Comparison of ENCODE assay signal across 19 mouse cellular contexts in genomic region chr1:120600516-120601252, GRCm38 (mm10). TPM values are rescaled to one million over a fixed set of nuclear protein-coding genes. Genes with fewer than 3 reads are reported as not detected.
DNase-seq lines count a peak whose midpoint lies in the region; ATAC-seq and TF ChIP-seq lines count a peak whose summit lies in the region.
"Had no signal": no experiment of that assay in that cellular context is flagged by ENCODE, and none has a peak within 500 bp of the region (broad histone marks: within the 10 kb centered on the region; RNA-seq: fewer than 3 reads in every experiment).

No protein-coding gene starts in this region.

- no peak overlapping the region for H3K4me2 ChIP-seq in neural tube, embryonic 15.5 days
- peak overlapping the region; percentile 63 for H3K4me2 ChIP-seq in hindbrain, embryonic 12.5 days (replicated peaks)
- H3K4me2 ChIP-seq in midbrain, embryonic 11.5 days, result peak overlapping the region; percentile 82
- peak overlapping the region; percentile 7; the same call in 1 of the 2 replicates for H3K4me2 ChIP-seq in neural tube, embryonic 13.5 days
- H3K4me2 ChIP-seq in kidney, embryonic 16.5 days (replicated peaks; ENCODE audit: low read depth, low read length), result no peak overlapping the region
- H3K4me2 ChIP-seq: embryonic facial prominence, embryonic 15.5 days; forebrain, embryonic 15.5 days had no signal

- no peak for TF ChIP-seq POLR2A in kidney, adult 2 months (IDR thresholded peaks at IDR 0.05; ENCODE audit: low read depth, low read length)

- 3% methylated on average over 19 of the region's 19 CpGs for WGBS in neural tube, embryonic 15.5 days
- WGBS in hindbrain, embryonic 12.5 days, result 1% methylated on average over 19 of the region's 19 CpGs
- WGBS in midbrain, embryonic 11.5 days, result 1% methylated on average over 19 of the region's 19 CpGs
- 1% methylated on average over 19 of the region's 19 CpGs for WGBS in neural tube, embryonic 13.5 days
- under 1% methylated on average over 19 of the region's 19 CpGs for WGBS in kidney, embryonic 16.5 days
- 3% methylated on average over 19 of the region's 19 CpGs for WGBS in kidney, adult 2 months

- H3K9ac ChIP-seq in neural tube, embryonic 15.5 days (replicated peaks), result no peak overlapping the region
- H3K9ac ChIP-seq in hindbrain, embryonic 12.5 days, result peak overlapping the region; percentile 46
- H3K9ac ChIP-seq in midbrain, embryonic 11.5 days (ENCODE audit: low read length), result peak overlapping the region; percentile 32
- H3K9ac ChIP-seq in neural tube, embryonic 13.5 days, result no peak overlapping the region
- no peak overlapping the region for H3K9ac ChIP-seq in kidney, embryonic 16.5 days (replicated peaks; ENCODE audit: low read length)
- H3K9ac ChIP-seq: embryonic facial prominence, embryonic 15.5 days; forebrain, embryonic 15.5 days; liver, embryonic 14.5 days had no signal

- TF ChIP-seq CTCF in kidney, adult 2 months (conservative IDR thresholded peaks at IDR 0.05; ENCODE audit: insufficient read depth, insufficient read length, low read depth, low read length), result no peak

- no peaks in the 10 kb centered on the region for H3K36me3 ChIP-seq in neural tube, embryonic 15.5 days
- H3K36me3 ChIP-seq in hindbrain, embryonic 12.5 days, result no peaks in the 10 kb centered on the region
- no peaks in the 10 kb centered on the region for H3K36me3 ChIP-seq in midbrain, embryonic 11.5 days (ENCODE audit: control insufficient read depth, insufficient read depth, low read length)
- no peaks in the 10 kb centered on the region for H3K36me3 ChIP-seq in neural tube, embryonic 13.5 days
- no peaks in the 10 kb centered on the region for H3K36me3 ChIP-seq in kidney, embryonic 16.5 days (ENCODE audit: insufficient read depth, low read length)
- H3K36me3 ChIP-seq in kidney, adult 2 months (ENCODE audit: control insufficient read depth, insufficient read depth, low read length), result no peaks in the 10 kb centered on the region
- H3K36me3 ChIP-seq: embryonic facial prominence, embryonic 15.5 days; forebrain, embryonic 15.5 days; heart, embryonic 10.5 days had no signal

- H3K27ac ChIP-seq in neural tube, embryonic 15.5 days (replicated peaks), result no peak overlapping the region
- H3K27ac ChIP-seq in hindbrain, embryonic 12.5 days, result 0 out of 2 replicates have a peak overlapping the region, but pooled peaks have one; percentile 52
- H3K27ac ChIP-seq in midbrain, embryonic 11.5 days (ENCODE audit: low read depth, low read length), result no peak overlapping the region; the same call in 1 of the 2 replicates
- H3K27ac ChIP-seq in neural tube, embryonic 13.5 days (replicated peaks), result no peak overlapping the region
- no peak overlapping the region for H3K27ac ChIP-seq in kidney, embryonic 16.5 days (ENCODE audit: low read length)
- H3K27ac ChIP-seq in kidney, adult 2 months (ENCODE audit: insufficient read depth, low read depth, low read length), result no peak overlapping the region
- H3K27ac ChIP-seq: embryonic facial prominence, embryonic 15.5 days; forebrain, embryonic 15.5 days; heart, embryonic 10.5 days; liver, embryonic 14.5 days had no signal

- no peak for ATAC-seq in neural tube, embryonic 15.5 days (ENCODE audit: low FRiP score)
- no peak for ATAC-seq in hindbrain, embryonic 12.5 days (ENCODE audit: low FRiP score)
- no peak for ATAC-seq in midbrain, embryonic 11.5 days (ENCODE audit: low FRiP score)
- ATAC-seq in neural tube, embryonic 13.5 days (ENCODE audit: low read depth), result no peak
- ATAC-seq in kidney, embryonic 16.5 days (ENCODE audit: low FRiP score, low TSS enrichment), result no peak
- ATAC-seq: forebrain, embryonic 15.5 days; intestine, postnatal 0 days had no signal

- H3K4me1 ChIP-seq in neural tube, embryonic 15.5 days, result peaks cover 22% of the 10 kb centered on the region
- peaks cover 18% of the 10 kb centered on the region for H3K4me1 ChIP-seq in hindbrain, embryonic 12.5 days
- H3K4me1 ChIP-seq in midbrain, embryonic 11.5 days (ENCODE audit: control insufficient read depth, insufficient read depth, low read length), result peaks cover 12% of the 10 kb centered on the region
- peaks cover 21% of the 10 kb centered on the region for H3K4me1 ChIP-seq in neural tube, embryonic 13.5 days (replicated peaks)
- peaks cover 24% of the 10 kb centered on the region for H3K4me1 ChIP-seq in kidney, embryonic 16.5 days (ENCODE audit: insufficient read depth, low read length)
- no peaks in the 10 kb centered on the region for H3K4me1 ChIP-seq in kidney, adult 2 months (ENCODE audit: control insufficient read depth, insufficient read depth, low read length)

- peak; percentile 50 for DNase-seq in neural tube, embryonic 10.5 days (ENCODE audit: extremely low spot score, low spot score)
- peak; percentile 95 for DNase-seq in midbrain, embryonic 11.5 days (ENCODE audit: low spot score, missing footprints)
- no peak for DNase-seq in left cerebral cortex, adult 11 months (ENCODE audit: low spot score)
- DNase-seq in kidney, adult 2 months, result no peak
- DNase-seq: adrenal gland, adult 8-10 months; cerebellum, adult 9-11 months; gastrocnemius, postnatal 10 days; heart, postnatal 36 days; kidney, postnatal 25 days; thymus, postnatal 36 days had no signal

- no peaks in the 10 kb centered on the region for H3K9me3 ChIP-seq in neural tube, embryonic 15.5 days (replicated peaks)
- no peaks in the 10 kb centered on the region for H3K9me3 ChIP-seq in hindbrain, embryonic 12.5 days (replicated peaks)
- no peaks in the 10 kb centered on the region for H3K9me3 ChIP-seq in midbrain, embryonic 11.5 days (ENCODE audit: control insufficient read depth, low read length)
- no peaks in the 10 kb centered on the region for H3K9me3 ChIP-seq in neural tube, embryonic 13.5 days
- H3K9me3 ChIP-seq in kidney, embryonic 16.5 days (ENCODE audit: low read length), result no peaks in the 10 kb centered on the region
- H3K9me3 ChIP-seq: embryonic facial prominence, embryonic 15.5 days; forebrain, embryonic 15.5 days; heart, embryonic 10.5 days had no signal

- no peak overlapping the region for H3K4me3 ChIP-seq in neural tube, embryonic 15.5 days (replicated peaks)
- peak overlapping the region; percentile 49 for H3K4me3 ChIP-seq in hindbrain, embryonic 12.5 days
- peak overlapping the region; percentile 57 for H3K4me3 ChIP-seq in midbrain, embryonic 11.5 days (ENCODE audit: low read depth, low read length)
- no peak overlapping the region for H3K4me3 ChIP-seq in neural tube, embryonic 13.5 days
- H3K4me3 ChIP-seq in kidney, embryonic 16.5 days (ENCODE audit: low read length), result no peak overlapping the region
- H3K4me3 ChIP-seq in kidney, adult 2 months (ENCODE audit: insufficient read depth, low read depth, low read length), result no peak overlapping the region
- H3K4me3 ChIP-seq: embryonic facial prominence, embryonic 15.5 days; forebrain, embryonic 15.5 days; heart, embryonic 10.5 days had no signal

- peaks cover 81% of the 10 kb centered on the region for H3K27me3 ChIP-seq in neural tube, embryonic 15.5 days (replicated peaks)
- H3K27me3 ChIP-seq in hindbrain, embryonic 12.5 days, result peaks cover 88% of the 10 kb centered on the region
- peaks cover 86% of the 10 kb centered on the region for H3K27me3 ChIP-seq in midbrain, embryonic 11.5 days (ENCODE audit: control insufficient read depth, insufficient read depth, low read length)
- peaks cover 98% of the 10 kb centered on the region for H3K27me3 ChIP-seq in neural tube, embryonic 13.5 days
- peaks cover 97% of the 10 kb centered on the region for H3K27me3 ChIP-seq in kidney, embryonic 16.5 days (ENCODE audit: insufficient read depth, low read length)
- H3K27me3 ChIP-seq in kidney, adult 2 months (replicated peaks; ENCODE audit: control insufficient read depth, insufficient read depth, low read length), result peaks cover 16% of the 10 kb centered on the region

RNA-seq across cellular contexts. Expression of gene En1, which starts 1.5 kb away (rescaled TPM):
- polyA plus RNA-seq in neural tube, embryonic 15.5 days (2015; fragmentation: Nextera tagmentation; extraction: Ambion mirVana), result 1.0 and 1.2 TPM in 2 replicates
- polyA plus RNA-seq in hindbrain, embryonic 12.5 days (2016; fragmentation: Nextera tagmentation; extraction: Ambion mirVana), result 7.5 and 8.8 TPM in 2 replicates
- polyA plus RNA-seq in midbrain, embryonic 11.5 days (2014; fragmentation: Nextera tagmentation; extraction: Ambion mirVana), result 6.5 and 8.2 TPM in 2 replicates
- 1.4 and 1.6 TPM in 2 replicates for polyA plus RNA-seq in neural tube, embryonic 13.5 days (2015; fragmentation: Nextera tagmentation; extraction: Ambion mirVana)
- polyA plus RNA-seq in kidney, embryonic 16.5 days (2015; fragmentation: Nextera tagmentation; extraction: Ambion mirVana), result 0.06 TPM in 1 of 2 replicates, not detected in the other
- 0.08 TPM in 1 of 2 replicates, not detected in the other for polyA plus RNA-seq in kidney, adult 2 months (2012; rRNA removed)
- polyA plus RNA-seq: forebrain, embryonic 15.5 days; intestine, postnatal 0 days had no signal

Comparison
In these comparisons a context has a peak if more than half of its experiments do, and no peak if none do; other contexts are left out.
1. H3K4me2 ChIP-seq: peak in hindbrain, embryonic 12.5 days (single experiment), midbrain, embryonic 11.5 days (single experiment) and neural tube, embryonic 13.5 days (single experiment); none in neural tube, embryonic 15.5 days (single experiment) and kidney, embryonic 16.5 days (single experiment).
2. DNase-seq: peak in neural tube, embryonic 10.5 days (single experiment) and midbrain, embryonic 11.5 days (single experiment); none in left cerebral cortex, adult 11 months (single experiment) and kidney, adult 2 months (single experiment).
3. H3K4me3 ChIP-seq: peak in hindbrain, embryonic 12.5 days (single experiment) and midbrain, embryonic 11.5 days (single experiment); none in neural tube, embryonic 15.5 days (single experiment), neural tube, embryonic 13.5 days (single experiment), kidney, embryonic 16.5 days (single experiment) and kidney, adult 2 months (single experiment).
4. H3K9ac ChIP-seq: peak in hindbrain, embryonic 12.5 days (single experiment) and midbrain, embryonic 11.5 days (single experiment); none in neural tube, embryonic 15.5 days (single experiment), neural tube, embryonic 13.5 days (single experiment) and kidney, embryonic 16.5 days (single experiment).